Comparison of ENCODE assay signal across 8 mouse cellular contexts in genomic region chr4:33736061-33736701, GRCm38 (mm10).
A peak's percentile ranks its signal among the peaks of the same experiment; 100 is the strongest.
DNase-seq lines count a peak whose midpoint lies in the region; ATAC-seq and TF ChIP-seq lines count a peak whose summit lies in the region.
"Had no signal": no experiment of that assay in that cellular context is flagged by ENCODE, and none has a peak within 500 bp of the region (broad histone marks: within the 10 kb centered on the region; RNA-seq: fewer than 3 reads in every experiment).

No protein-coding gene starts in this region.

- no peaks in the 10 kb centered on the region for H3K27me3 ChIP-seq in C2C12 (ENCODE audit: control insufficient read depth, insufficient read depth, insufficient read length)
- H3K27me3 ChIP-seq in liver, postnatal 0 days (ENCODE audit: insufficient read depth, low read length), result no peaks in the 10 kb centered on the region

- H3ac ChIP-seq in C2C12 (ENCODE audit: control insufficient read depth, insufficient read length, low read depth), result no peak overlapping the region

- no peaks in the 10 kb centered on the region for H3K79me2 ChIP-seq in C2C12 (ENCODE audit: control insufficient read depth, insufficient read depth)

- no peak for TF ChIP-seq EP300 in liver, postnatal 0 days (IDR thresholded peaks at IDR 0.05; ENCODE audit: low read depth)

- no peak overlapping the region for H3K9ac ChIP-seq in liver, postnatal 0 days (replicated peaks)

- no peaks in the 10 kb centered on the region for H3K79me3 ChIP-seq in C2C12 (ENCODE audit: low read depth)

- 67% methylated on average over 9 of the region's 9 CpGs for WGBS in liver, postnatal 0 days (ENCODE audit: insufficient replicate concordance)

- ATAC-seq in liver, postnatal 0 days, result no peak

- no peak overlapping the region for H3K4me2 ChIP-seq in liver, postnatal 0 days (ENCODE audit: low read depth, low read length)

- no peak overlapping the region for H3K27ac ChIP-seq in liver, postnatal 0 days (ENCODE audit: low read depth)
- H3K27ac ChIP-seq: kidney, postnatal 0 days had no signal

- H3K4me1 ChIP-seq in liver, postnatal 0 days (ENCODE audit: insufficient read depth), result no peaks in the 10 kb centered on the region

- no peaks in the 10 kb centered on the region for H3K36me3 ChIP-seq in C2C12 (ENCODE audit: control insufficient read depth, insufficient read depth)
- no peaks in the 10 kb centered on the region for H3K36me3 ChIP-seq in liver, postnatal 0 days (replicated peaks; ENCODE audit: insufficient read depth, low read length)

- peak; percentile 51 for DNase-seq in 3134 (ENCODE audit: extremely low read depth, insufficient read length, low spot score)
- peak; percentile 91 for DNase-seq in cerebellum, adult 9-11 months
- DNase-seq in heart, postnatal 14 days, result peak; percentile 18 to 47
- peak; percentile 54 for DNase-seq in lung, postnatal 14 days
- no peak for DNase-seq in liver, postnatal 0 days
- no peak for DNase-seq in retina, postnatal 1 day

- intact Hi-C loops in heart, postnatal 14 days (cut with DNase I), result no loop called here

- no peaks in the 10 kb centered on the region for H3K9me3 ChIP-seq in liver, postnatal 0 days (ENCODE audit: low read length)

- TF ChIP-seq CTCF in C2C12 (IDR thresholded peaks at IDR 0.05; ENCODE audit: control insufficient read depth, insufficient read depth, insufficient read length), result no peak
- no peak for TF ChIP-seq CTCF in liver, postnatal 0 days (IDR thresholded peaks at IDR 0.05; ENCODE audit: low read depth)

- no peak overlapping the region for H3K4me3 ChIP-seq in C2C12 (ENCODE audit: insufficient read depth, poor library complexity, severe bottlenecking)
- no peak overlapping the region for H3K4me3 ChIP-seq in liver, postnatal 0 days (ENCODE audit: low read depth, low read length)

TF ChIP-seq in C2C12, 6 proteins besides CTCF, POLR2A, EP300 and RAD21:
- TF ChIP-seq MAX (IDR thresholded peaks at IDR 0.05) (no peak), MYOD1 (IDR thresholded peaks at IDR 0.05; ENCODE audit: control insufficient read depth, insufficient read length, low read depth) (no peak), USF1 (IDR thresholded peaks at IDR 0.05; ENCODE audit: low read depth) (no peak), FOSL1 (IDR thresholded peaks at IDR 0.05; ENCODE audit: insufficient read depth, low read length, poor library complexity, severe bottlenecking) (peak; percentile 22), CEBPB (IDR thresholded peaks at IDR 0.05; ENCODE audit: low read depth) (no peak), MYOG (IDR thresholded peaks at IDR 0.05; ENCODE audit: control insufficient read depth, extremely low read depth, insufficient read length) (no peak)

Comparison
In these comparisons a context has a peak if more than half of its experiments do, and no peak if none do; other contexts are left out.
1. DNase-seq: peak in 3134 (single experiment), cerebellum, adult 9-11 months (single experiment), heart, postnatal 14 days (2 of 2) and lung, postnatal 14 days (single experiment); none in liver, postnatal 0 days (single experiment) and retina, postnatal 1 day (single experiment).